Mouse (Mus musculus): Measurements from ENCODE around the gene Slc5a12. TPM values are rescaled to one million over a fixed set of nuclear protein-coding genes. Genes with fewer than 3 reads are reported as not detected.

Gene Slc5a12
- polyA plus RNA-seq, 1 experiment from 2014 or later: not detected

GRCm38 (mm10) chr2:110663329-110663728, 66.2 kb downstream of the Slc5a12 start:
- Histone ChIP-seq H3K4me3 (ENCODE audit: low read depth, low read length) (no peak overlapping the region), H3K9ac (ENCODE audit: low read depth, low read length) (no peak overlapping the region), H3K4me2 (no peak overlapping the region), H3K4me1 (ENCODE audit: control insufficient read depth, insufficient read depth, low read length) (no peaks in the 10 kb centered on the region), H3K27ac (ENCODE audit: low read depth, low read length) (no peak overlapping the region), H3K27me3 (ENCODE audit: control insufficient read depth, insufficient read depth, low read length) (no peaks in the 10 kb centered on the region), H3K9me3 (replicated peaks; ENCODE audit: control insufficient read depth, low read length) (no peaks in the 10 kb centered on the region), H3K36me3 (ENCODE audit: control insufficient read depth, insufficient read depth, low read length) (no peaks in the 10 kb centered on the region)
- WGBS (ENCODE audit: insufficient replicate concordance): 46% methylated on average over 4 of the region's 4 CpGs
- ATAC-seq (replicated peaks; ENCODE audit: insufficient number of reproducible peaks, low FRiP score, low TSS enrichment): no peak

GRCm38 (mm10) chr2:110671071-110671624, 74.0 kb downstream of the Slc5a12 start:
- Histone ChIP-seq H3K4me1 (ENCODE audit: control insufficient read depth, insufficient read depth, low read length) (no peaks in the 10 kb centered on the region), H3K27ac (ENCODE audit: low read depth, low read length) (no peak overlapping the region), H3K9ac (ENCODE audit: low read depth, low read length) (no peak overlapping the region), H3K27me3 (ENCODE audit: control insufficient read depth, insufficient read depth, low read length) (no peaks in the 10 kb centered on the region), H3K4me2 (no peak overlapping the region), H3K9me3 (replicated peaks; ENCODE audit: control insufficient read depth, low read length) (no peaks in the 10 kb centered on the region), H3K36me3 (ENCODE audit: control insufficient read depth, insufficient read depth, low read length) (no peaks in the 10 kb centered on the region), H3K4me3 (ENCODE audit: low read depth, low read length) (no peak overlapping the region)
- 75% methylated on average over 2 of the region's 2 CpGs for WGBS (ENCODE audit: insufficient replicate concordance)
- no peak for ATAC-seq (replicated peaks; ENCODE audit: insufficient number of reproducible peaks, low FRiP score, low TSS enrichment)

Other genes starting within 250 kb of the Slc5a12 start
- gene Fibin, start 234.1 kb upstream of the Slc5a12 start, polyA plus RNA-seq (2014; fragmentation: Nextera tagmentation; extraction: Ambion mirVana): 1.8 and 3.6 TPM in 2 replicates
- not detected in 2 replicates for gene Muc15, start 124.0 kb downstream of the Slc5a12 start, polyA plus RNA-seq (2014; fragmentation: Nextera tagmentation; extraction: Ambion mirVana)

Measured in heart, embryonic 11.5 days (tissue).